Mouse (Mus musculus) heart, embryonic 16.5 days (tissue): ENCODE results near the gene Coro2b. TPM values are rescaled to one million over a fixed set of nuclear protein-coding genes. Genes with fewer than 3 reads are reported as not detected.

Experiments used
- ATAC-seq: fragments of 200-750 bp; cut with Nextera tagmentation; replicated peaks from 2 replicates; pipeline ENCODE4 v1.8.0; 2017; ENCODE audit warnings: moderate number of reproducible peaks; ENCODE audit not compliant: insufficient read depth, low FRiP score; ENCODE audit errors: extremely low read depth
- H3K27ac ChIP-seq: fragments of 300-500 bp; sonication (generic); 2 replicates; pipeline ENCODE4 v1.5.1; 2014; ENCODE audit warnings: mild to moderate bottlenecking, low read length, control low read depth, moderate library complexity
- H3K27me3 ChIP-seq: fragments of 300-500 bp; sonication (generic); 2 replicates; pipeline ENCODE4 v1.6.1; 2014; ENCODE audit warnings: low read length, mixed read lengths; ENCODE audit not compliant: control insufficient read depth, insufficient read depth
- H3K36me3 ChIP-seq: fragments of 300-500 bp; sonication (generic); 2 replicates; pipeline ENCODE4 v1.6.1; 2014; ENCODE audit not compliant: control insufficient read depth, insufficient read depth
- H3K4me1 ChIP-seq: fragments of 300-500 bp; sonication (generic); 2 replicates; pipeline ENCODE4 v1.6.1; 2014; ENCODE audit warnings: low read length, mixed read lengths; ENCODE audit not compliant: control insufficient read depth, insufficient read depth
- H3K4me2 ChIP-seq: fragments of 300-500 bp; sonication (generic); 2 replicates; pipeline ENCODE4 v1.6.1; 2014; ENCODE audit warnings: low read depth, mild to moderate bottlenecking, control low read depth, low read length
- H3K4me3 ChIP-seq: fragments of 300-500 bp; sonication (generic); 2 replicates; pipeline ENCODE4 v1.5.1; 2014; ENCODE audit warnings: mild to moderate bottlenecking, control low read depth, low read length
- H3K9ac ChIP-seq: fragments of 300-500 bp; sonication (generic); 2 replicates; pipeline ENCODE4 v1.6.1; 2014; ENCODE audit warnings: low read length, control low read depth
- H3K9me3 ChIP-seq: fragments of 300-500 bp; sonication (generic); replicated peaks from 2 replicates; pipeline ENCODE4 v1.6.1; 2016; ENCODE audit warnings: low read length; ENCODE audit not compliant: control insufficient read depth
- WGBS: fragments of 180-500 bp; shearing (Covaris S2); extraction: QIAGEN DNeasy Blood & Tissue Kit; methylation state at CpG from one replicate; pipeline ENCODE4 v1.1.7; 2014; 5-methylcytosine and 5-hydroxymethylcytosine counted together
- polyA plus RNA-seq: library from polyadenylated mRNA; unstranded; fragments of >200 nt; fragmentation: Nextera tagmentation; extraction: Ambion mirVana; gene quantifications from 2 replicates; pipeline ENCODE4 v1.2.1, GENCODE M21; 2015

The Coro2b gene
- polyA plus RNA-seq, 1 experiment from 2014 or later, result 7.1 TPM

DNA sequence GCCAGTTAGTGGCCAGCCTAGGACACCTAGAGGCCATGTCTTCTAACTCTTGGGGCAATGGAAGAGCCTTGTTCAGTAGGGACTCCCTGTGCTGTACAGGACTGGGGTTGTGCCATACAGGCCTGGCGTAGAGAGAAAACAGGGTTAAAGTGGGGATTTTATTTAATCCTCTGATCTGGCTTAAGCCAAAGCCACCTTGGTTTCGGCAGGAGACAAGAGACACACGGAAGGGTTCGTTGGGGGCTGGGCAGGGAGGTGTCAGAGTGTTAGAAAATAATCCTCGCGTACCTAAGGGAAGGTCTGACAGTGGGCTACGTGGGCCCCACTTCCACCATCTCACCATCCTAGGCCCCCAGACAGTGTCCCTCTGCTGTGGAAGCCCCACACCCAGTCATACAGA lies 2.2 kb downstream of the Coro2b start:
- no peak overlapping the region for H3K27ac ChIP-seq
- no peak overlapping the region for H3K4me2 ChIP-seq
- no peak overlapping the region for H3K9ac ChIP-seq
- H3K27me3 ChIP-seq, result peaks cover 3% of the 10 kb centered on the region; the same call in 1 of the 2 replicates
- WGBS, result 79% methylated on average over 7 of the region's 7 CpGs
- no peaks in the 10 kb centered on the region for H3K9me3 ChIP-seq
- no peak overlapping the region for H3K4me3 ChIP-seq
- peaks cover 11% of the 10 kb centered on the region for H3K4me1 ChIP-seq
- no peak for ATAC-seq
- H3K36me3 ChIP-seq, result no peaks in the 10 kb centered on the region

DNA sequence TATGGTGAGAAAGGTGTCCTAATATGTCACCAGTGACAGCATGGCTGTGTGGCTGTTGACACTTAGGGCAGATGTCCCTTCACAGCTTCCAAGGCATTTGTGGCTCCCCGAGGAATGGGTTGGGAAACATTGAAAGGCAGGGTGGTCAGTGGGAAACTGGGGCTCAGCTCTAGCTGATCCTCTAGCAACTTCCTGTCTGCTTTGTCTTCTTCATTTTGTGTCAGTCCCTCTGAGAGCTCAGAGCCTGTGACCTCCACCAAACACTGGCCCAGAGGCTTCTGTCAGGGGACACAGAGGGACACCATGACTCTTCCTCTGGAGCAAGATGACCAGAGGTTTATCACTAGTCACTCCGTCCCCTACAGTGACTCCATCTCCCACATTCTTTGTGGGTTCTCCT lies 2.7 kb downstream of the Coro2b start:
- no peaks in the 10 kb centered on the region for H3K9me3 ChIP-seq
- no peak overlapping the region for H3K4me3 ChIP-seq
- peaks cover 11% of the 10 kb centered on the region for H3K4me1 ChIP-seq
- no peak for ATAC-seq
- no peak overlapping the region for H3K9ac ChIP-seq
- no peak overlapping the region for H3K4me2 ChIP-seq
- peaks cover 3% of the 10 kb centered on the region; the same call in 1 of the 2 replicates for H3K27me3 ChIP-seq
- no peak overlapping the region for H3K27ac ChIP-seq
- no peaks in the 10 kb centered on the region for H3K36me3 ChIP-seq
- WGBS, result 79% methylated on average over 2 of the region's 2 CpGs

DNA sequence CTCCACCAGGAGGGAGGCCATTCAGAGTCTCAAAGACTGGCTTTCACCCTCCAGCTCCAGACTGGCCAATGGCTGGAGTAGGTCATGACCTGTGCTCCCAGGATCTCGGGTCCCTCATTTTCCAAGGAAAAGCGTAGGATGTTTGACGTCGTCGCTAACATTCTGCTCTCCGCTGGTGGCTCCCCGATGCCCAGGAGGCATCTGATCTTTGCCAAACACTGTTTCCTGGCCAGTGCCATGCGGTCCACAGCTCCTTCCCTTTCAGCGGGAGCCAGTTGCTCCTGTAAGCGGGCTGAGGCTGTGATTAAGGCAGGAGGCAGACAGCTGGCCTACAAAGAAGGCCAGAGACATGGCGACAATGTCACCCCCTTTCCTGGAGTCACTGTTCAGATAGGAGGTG lies 4.0 kb downstream of the Coro2b start:
- no peaks in the 10 kb centered on the region for H3K9me3 ChIP-seq
- no peak overlapping the region for H3K4me2 ChIP-seq
- H3K27ac ChIP-seq, result no peak overlapping the region
- H3K4me1 ChIP-seq, result peaks cover 11% of the 10 kb centered on the region
- H3K36me3 ChIP-seq, result no peaks in the 10 kb centered on the region
- WGBS, result 76% methylated on average over 11 of the region's 11 CpGs
- peaks cover 3% of the 10 kb centered on the region; the same call in 1 of the 2 replicates for H3K27me3 ChIP-seq
- no peak for ATAC-seq
- H3K4me3 ChIP-seq, result no peak overlapping the region
- no peak overlapping the region for H3K9ac ChIP-seq

DNA sequence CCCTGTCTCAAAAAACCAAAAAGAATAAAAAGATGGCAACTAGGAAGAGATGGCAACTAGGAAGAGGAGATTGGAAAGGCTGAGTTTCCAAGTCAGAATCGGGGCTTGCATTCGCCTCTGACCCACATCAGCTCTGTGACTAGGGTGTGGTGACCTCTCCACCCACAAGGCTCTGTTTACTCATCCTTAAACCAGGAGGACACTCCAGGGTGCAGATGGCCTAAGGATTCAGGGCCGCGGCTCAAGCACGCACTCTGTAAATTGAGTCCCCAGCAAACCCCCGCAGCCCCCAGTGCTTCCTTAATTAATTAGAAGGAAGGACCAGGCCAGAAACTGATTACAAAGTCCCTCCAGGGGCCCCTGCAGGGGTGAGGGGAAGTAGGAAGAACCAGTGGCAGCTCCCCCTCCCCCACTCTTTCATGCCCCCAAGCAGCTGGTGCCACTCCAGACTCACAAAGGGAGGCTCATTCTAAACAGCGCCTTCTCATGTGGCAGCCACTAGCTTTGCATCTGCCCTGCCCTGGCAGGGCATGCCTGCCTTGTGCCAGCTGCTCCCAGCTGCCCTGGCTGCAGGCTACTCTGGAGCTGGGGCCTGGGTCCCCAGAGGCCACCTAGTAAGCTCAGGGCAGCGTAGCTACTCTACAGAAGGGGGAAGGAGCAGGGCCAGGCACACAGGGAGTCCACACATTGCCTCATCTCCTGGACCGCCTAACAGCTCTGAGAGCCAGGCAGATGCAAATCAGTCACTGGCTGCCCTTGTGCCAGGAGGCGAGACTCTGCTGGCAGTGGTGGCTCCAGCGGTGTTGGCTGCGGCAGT lies 5.2 kb downstream of the Coro2b start:
- Histone ChIP-seq H3K4me3 (no peak overlapping the region), H3K27me3 (peaks cover 3% of the 10 kb centered on the region; the same call in 1 of the 2 replicates), H3K9me3 (no peaks in the 10 kb centered on the region), H3K4me1 (peaks cover 17% of the 10 kb centered on the region), H3K9ac (peak overlapping the region; percentile 38; the same call in 1 of the 2 replicates), H3K36me3 (no peaks in the 10 kb centered on the region), H3K4me2 (no peak overlapping the region), H3K27ac (peak overlapping the region; percentile 43)
- 55% methylated on average over 12 of the region's 12 CpGs for WGBS
- ATAC-seq, result peak; percentile 17

DNA sequence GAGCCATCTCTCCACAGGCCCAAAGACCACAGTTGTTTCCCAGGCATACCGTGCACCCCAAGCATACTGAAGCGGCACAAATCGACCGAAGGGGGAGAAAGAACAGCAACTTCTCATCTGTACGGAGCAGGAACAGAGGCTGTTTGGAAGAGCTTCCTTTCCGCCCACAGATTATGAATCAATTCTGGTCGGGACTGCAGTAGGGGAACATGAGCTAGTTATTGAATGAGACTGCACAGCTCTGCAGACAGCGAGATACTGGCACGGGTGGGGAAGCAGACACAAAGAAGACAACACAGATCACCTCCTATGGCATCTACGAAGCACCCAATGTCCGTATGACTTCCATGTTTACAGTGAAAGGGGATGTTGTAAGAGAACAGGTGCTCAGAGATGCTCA lies 8.3 kb downstream of the Coro2b start:
- H3K27me3 ChIP-seq, result no peaks in the 10 kb centered on the region
- H3K4me1 ChIP-seq, result peaks cover 25% of the 10 kb centered on the region
- H3K9me3 ChIP-seq, result no peaks in the 10 kb centered on the region
- 86% methylated on average over 11 of the region's 11 CpGs for WGBS
- no peak for ATAC-seq
- no peaks in the 10 kb centered on the region for H3K36me3 ChIP-seq
- no peak overlapping the region for H3K4me3 ChIP-seq
- no peak overlapping the region for H3K27ac ChIP-seq
- H3K4me2 ChIP-seq, result no peak overlapping the region
- H3K9ac ChIP-seq, result no peak overlapping the region; the same call in 1 of the 2 replicates

DNA sequence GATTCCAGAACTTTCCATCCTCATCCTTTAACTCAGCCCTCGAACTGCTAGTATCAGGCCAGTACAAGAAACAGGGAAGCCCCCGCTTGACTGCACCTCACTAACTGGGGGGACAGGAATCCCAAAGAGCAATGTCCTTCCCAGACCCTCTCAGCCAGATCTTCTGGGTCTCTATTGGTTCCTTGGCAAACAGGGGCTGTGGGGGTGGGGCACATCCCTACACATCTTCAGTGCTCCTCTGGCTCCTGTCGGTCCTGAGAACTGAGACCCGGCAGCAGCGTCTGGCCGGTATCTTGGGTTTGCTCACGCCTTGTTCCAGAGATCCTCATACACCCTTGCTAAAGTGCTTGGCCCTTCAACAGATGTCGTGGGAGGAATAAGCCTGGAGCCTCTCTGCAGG lies 10.0 kb downstream of the Coro2b start:
- Histone ChIP-seq H3K9me3 (no peaks in the 10 kb centered on the region), H3K4me3 (no peak overlapping the region), H3K9ac (peak overlapping the region; percentile 47; the same call in 1 of the 2 replicates), H3K27me3 (no peaks in the 10 kb centered on the region), H3K4me2 (no peak overlapping the region), H3K36me3 (no peaks in the 10 kb centered on the region), H3K27ac (peak overlapping the region; percentile 55), H3K4me1 (peaks cover 24% of the 10 kb centered on the region)
- 57% methylated on average over 8 of the region's 8 CpGs for WGBS
- no peak for ATAC-seq

DNA sequence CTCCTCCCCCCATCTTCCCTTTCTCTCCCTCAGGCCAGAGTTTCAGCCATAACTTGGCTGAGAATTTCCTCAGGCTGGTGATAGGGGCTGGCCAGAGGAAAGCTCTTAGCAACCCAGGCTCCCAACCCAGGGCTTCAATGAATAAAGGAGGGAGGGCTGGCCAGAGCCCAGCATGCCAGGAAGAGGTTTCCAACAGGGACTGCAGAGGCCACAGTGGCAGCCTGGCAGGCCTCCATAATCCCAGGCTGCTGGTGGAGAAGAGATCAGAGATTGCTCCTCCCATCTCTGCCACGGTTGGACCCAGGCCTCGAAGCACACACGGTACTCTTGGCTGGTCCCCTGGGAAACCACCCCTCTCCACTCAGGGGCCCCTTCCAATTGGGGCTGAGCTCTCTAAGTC lies 10.4 kb downstream of the Coro2b start:
- H3K4me3 ChIP-seq, result no peak overlapping the region
- no peak overlapping the region for H3K4me2 ChIP-seq
- peak overlapping the region; percentile 55 for H3K27ac ChIP-seq
- H3K4me1 ChIP-seq, result peaks cover 21% of the 10 kb centered on the region
- 8% methylated on average over 3 of the region's 3 CpGs for WGBS
- no peaks in the 10 kb centered on the region for H3K27me3 ChIP-seq
- H3K36me3 ChIP-seq, result no peaks in the 10 kb centered on the region
- no peaks in the 10 kb centered on the region for H3K9me3 ChIP-seq
- peak; percentile 76 for ATAC-seq
- peak overlapping the region; percentile 47 for H3K9ac ChIP-seq

DNA sequence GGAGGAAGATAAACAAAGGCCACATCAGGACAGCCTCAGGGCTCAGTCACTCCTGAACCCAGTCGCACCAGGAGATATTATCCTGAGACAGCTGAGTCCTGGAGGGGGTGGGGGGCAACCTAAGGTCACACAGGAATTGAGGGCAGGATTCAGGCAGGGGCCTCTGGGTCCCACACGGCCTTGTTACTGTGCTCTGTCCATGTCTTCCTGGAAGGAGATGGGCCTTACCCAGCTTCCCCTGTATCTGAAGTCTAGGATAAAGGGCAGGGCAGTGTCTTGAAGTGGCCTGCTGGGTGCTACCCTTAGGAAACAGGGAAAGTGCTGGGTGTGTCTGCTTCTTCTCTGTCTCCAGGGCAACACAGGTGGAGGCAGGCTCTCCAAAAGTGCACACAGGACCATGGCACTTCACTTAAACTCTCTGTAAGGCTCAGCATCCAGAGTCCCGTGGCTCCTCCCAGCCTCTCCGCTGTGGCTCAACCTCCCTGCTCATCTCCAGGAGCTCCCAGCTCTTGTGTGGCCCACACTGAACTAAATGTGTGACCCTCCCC lies 12.0 kb downstream of the Coro2b start:
- no peak for ATAC-seq
- H3K9ac ChIP-seq, result no peak overlapping the region
- no peaks in the 10 kb centered on the region for H3K9me3 ChIP-seq
- H3K27me3 ChIP-seq, result no peaks in the 10 kb centered on the region
- no peak overlapping the region for H3K4me2 ChIP-seq
- WGBS, result 67% methylated on average over 4 of the region's 4 CpGs
- H3K4me1 ChIP-seq, result peaks cover 26% of the 10 kb centered on the region
- H3K4me3 ChIP-seq, result no peak overlapping the region
- H3K36me3 ChIP-seq, result no peaks in the 10 kb centered on the region
- no peak overlapping the region for H3K27ac ChIP-seq

DNA sequence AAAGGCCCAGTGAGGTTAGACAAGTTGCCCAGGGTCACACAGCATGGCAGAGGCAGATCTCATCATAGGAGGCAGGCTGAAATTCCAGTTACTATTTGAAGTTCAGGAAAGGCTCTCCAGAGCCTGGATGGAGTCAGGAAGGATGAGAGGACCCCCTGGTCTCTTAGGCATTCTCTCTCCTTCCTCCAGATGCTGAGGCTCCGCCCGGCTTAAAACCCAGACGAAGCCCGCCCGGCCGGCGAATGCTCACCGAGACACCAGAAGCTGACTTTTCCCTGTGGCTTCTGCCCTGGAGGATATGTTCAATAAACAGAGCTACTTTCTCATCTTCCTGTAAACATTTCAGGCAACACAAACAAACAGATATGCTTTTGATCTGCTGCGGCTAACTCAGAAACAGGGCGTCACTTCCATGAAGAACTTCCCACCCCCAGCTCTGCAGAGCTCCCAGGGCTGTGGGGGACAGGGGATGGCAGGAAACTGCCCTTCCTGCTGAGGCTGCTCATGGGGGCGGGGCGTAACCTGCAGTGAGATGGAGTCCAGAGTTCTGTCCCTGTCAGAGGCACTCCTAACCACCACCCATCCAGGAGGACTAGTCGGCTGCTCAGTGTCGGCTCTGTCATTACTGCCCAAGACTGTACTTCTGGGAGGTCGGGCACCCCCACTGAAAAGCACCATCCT lies 13.9 kb downstream of the Coro2b start:
- Histone ChIP-seq H3K27ac (peak overlapping the region; percentile 71), H3K4me3 (no peak overlapping the region), H3K36me3 (no peaks in the 10 kb centered on the region), H3K4me2 (no peak overlapping the region), H3K9me3 (no peaks in the 10 kb centered on the region), H3K27me3 (no peaks in the 10 kb centered on the region), H3K9ac (no peak overlapping the region), H3K4me1 (peaks cover 26% of the 10 kb centered on the region)
- 0 out of 2 replicates have a peak, but pooled peaks have one; percentile 33 for ATAC-seq
- 29% methylated on average over 15 of the region's 15 CpGs for WGBS
